Mouse (Mus musculus) heart, adult 9 months (tissue): ENCODE measurements around the gene Tekt3.

Source experiments
- DNase-seq, 2 experiments: peaks; one replicate each; pipeline ENCODE4 v3.0.0; 2022; ENCODE audit warnings: low spot score in 2 of 2

Gene Tekt3

DNA sequence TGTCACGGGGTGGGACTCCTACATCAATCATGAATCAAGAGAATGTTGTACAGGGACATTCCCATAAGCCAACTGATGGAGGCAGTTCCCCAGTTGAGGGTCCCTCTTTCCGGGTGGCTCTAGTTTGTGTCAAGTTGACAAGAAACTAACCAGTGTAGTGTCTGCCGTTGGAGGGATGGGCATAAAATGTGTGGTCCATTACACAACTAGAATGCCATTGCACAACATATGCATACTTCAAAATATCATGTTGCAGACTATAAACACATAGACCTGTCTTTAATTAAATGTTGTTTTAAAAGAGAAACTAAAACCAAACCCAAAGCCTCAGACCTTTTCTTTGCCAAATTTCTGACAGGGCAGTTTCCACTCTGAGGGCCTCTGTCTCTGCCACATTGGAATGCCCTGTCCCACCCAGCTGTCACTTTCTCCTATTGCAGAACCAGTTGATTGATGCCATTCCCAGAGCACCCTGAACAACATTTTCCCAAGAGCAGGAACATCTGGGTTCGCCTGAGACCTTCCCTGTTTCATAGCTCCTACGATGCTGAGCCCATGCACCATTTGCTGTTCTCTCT lies 3.0 kb upstream of the Tekt3 start:
- DNase-seq: no peak

- DNase-seq: no peak
Measured at GRCm38 (mm10) chr11:63059911-63060310, 1.5 kb upstream of the Tekt3 start.

DNA sequence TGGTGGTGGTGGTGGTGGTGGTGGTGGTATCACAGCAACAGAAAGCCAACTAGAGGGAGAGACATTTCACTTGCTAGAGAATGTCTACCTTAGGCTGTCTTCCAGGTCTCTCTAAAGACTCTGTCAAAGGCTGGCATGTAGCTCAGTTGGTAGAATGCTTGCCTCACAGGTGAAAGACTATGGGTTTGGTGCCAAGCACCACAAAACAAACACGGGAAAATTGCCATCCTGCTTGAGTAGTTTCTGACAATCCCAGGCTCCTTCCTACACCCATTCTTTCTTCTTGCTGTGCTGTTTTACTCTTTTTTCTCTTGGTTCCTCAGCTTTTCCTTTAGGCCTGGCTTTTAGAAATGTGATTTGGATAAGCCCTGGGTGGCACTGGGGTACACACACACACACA lies 5.1 kb downstream of the Tekt3 start:
- DNase-seq: no peak

- DNase-seq: no peak
Measured at GRCm38 (mm10) chr11:63070081-63070480, 8.6 kb downstream of the Tekt3 start.

- no peak for DNase-seq
Measured at GRCm38 (mm10) chr11:63084536-63084935, 23.1 kb downstream of the Tekt3 start.

DNA sequence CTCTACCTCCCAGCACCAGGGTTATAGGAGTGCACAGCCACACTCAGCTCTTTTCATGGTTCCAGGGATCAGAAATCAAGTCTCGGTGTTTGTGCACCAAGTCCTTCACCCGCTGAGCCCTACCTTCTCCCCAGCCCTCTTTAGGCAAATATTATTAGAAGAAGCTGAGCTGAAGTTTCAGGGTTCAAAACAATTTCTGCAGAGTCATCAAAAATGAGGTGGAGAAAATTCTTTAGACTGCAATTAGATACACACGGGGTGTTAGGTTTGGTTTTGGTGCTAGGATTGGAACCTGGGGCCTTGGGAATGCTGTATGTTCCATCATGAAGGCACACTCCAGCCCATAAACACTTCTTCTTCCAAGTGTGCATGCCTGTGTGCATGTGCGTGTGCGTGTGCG lies 27.2 kb downstream of the Tekt3 start:
- no peak for DNase-seq

GRCm38 (mm10) chr11:63090210-63090609 lies 28.8 kb downstream of the Tekt3 start:
- no peak for DNase-seq

GRCm38 (mm10) chr11:63090986-63091385 lies 29.5 kb downstream of the Tekt3 start:
- DNase-seq: peak in 1 of 2 experiments; percentile 10

GRCm38 (mm10) chr11:63092271-63092670 lies 30.8 kb downstream of the Tekt3 start:
- DNase-seq: no peak

DNA sequence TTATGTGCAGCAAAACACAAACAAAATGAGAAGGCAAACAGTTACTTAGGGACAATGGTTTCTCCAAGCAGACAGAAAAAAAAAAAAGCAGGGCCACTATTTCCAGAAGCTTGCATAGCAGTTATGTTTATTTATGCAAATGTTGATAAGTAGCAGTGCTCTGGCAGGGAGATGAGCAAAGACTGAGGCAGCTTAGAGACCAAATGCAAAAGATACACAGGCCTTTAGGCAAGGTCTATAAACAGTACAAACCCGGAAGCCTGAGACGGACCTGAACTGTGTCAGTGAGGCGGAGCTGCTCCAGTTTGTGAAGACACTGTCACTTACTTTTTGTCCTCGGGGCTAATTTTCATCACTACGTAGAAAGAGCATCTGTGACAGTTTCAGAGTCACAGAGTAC lies 32.1 kb downstream of the Tekt3 start:
- DNase-seq: no peak

- DNase-seq: no peak
Measured at GRCm38 (mm10) chr11:63094496-63094895, 33.0 kb downstream of the Tekt3 start.

DNA sequence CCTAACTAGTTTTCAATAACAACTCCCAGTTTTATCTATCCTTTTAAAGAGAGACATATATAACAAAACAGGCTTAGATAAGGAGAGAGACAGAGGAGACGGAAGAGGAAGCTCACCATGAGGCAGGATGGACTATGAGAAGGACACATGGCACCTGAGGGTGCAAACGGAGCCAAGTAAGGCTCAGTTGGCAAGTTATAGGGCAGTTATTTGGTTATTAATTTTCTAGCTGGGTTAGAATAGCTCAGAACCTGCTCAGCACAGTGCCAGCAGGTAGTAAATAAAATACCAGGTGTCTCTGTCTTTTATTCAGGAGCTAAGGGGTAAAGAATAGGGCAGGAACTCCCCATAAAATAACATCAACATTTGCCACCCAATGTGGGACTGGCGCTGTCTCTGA lies 36.6 kb downstream of the Tekt3 start:
- no peak for DNase-seq

- DNase-seq: no peak
Measured at GRCm38 (mm10) chr11:63099390-63099789, 37.9 kb downstream of the Tekt3 start.

GRCm38 (mm10) chr11:63103256-63103655 lies 41.8 kb downstream of the Tekt3 start:
- DNase-seq: no peak

DNA sequence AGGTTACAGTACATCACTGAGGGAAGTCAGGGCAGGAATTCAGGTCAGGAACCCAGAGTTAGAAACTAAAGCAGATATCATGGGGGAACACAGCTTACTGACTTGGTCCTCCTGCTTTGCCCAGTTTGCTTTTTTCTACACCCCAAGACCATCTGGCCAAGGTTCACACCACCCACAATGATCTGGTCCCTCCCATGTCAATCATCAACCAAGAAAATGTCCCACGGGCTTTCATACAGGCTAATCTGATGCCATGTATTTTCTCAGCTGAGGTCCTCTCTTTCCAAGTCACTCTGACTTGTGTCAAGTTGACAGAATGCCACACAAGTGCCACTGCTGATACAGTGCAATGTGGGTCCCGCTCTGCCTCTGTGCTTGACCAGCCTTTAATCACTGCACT lies 42.6 kb downstream of the Tekt3 start:
- no peak for DNase-seq

GRCm38 (mm10) chr11:63109230-63109775 lies 47.8 kb downstream of the Tekt3 start:
- DNase-seq: no peak

DNA sequence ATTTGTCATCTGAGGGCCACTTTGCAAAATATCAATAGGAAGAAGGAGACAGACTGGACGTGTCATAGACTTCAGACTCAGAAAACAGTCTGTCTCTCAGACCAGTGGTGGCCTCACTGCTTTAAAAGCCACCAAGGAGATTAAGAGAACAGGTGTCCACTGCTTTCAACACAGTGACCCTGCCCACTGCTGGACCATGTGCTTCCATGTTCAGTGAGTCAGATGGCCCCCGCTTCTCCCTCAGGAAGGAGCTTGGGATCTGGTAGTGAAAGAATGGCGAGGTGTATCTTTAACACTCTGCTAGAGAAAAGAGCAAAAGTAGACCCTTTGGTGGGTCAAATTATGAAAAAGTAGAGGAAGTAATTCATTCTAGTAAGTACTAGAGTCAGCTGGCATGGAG lies 48.9 kb downstream of the Tekt3 start:
- no peak for DNase-seq

DNA sequence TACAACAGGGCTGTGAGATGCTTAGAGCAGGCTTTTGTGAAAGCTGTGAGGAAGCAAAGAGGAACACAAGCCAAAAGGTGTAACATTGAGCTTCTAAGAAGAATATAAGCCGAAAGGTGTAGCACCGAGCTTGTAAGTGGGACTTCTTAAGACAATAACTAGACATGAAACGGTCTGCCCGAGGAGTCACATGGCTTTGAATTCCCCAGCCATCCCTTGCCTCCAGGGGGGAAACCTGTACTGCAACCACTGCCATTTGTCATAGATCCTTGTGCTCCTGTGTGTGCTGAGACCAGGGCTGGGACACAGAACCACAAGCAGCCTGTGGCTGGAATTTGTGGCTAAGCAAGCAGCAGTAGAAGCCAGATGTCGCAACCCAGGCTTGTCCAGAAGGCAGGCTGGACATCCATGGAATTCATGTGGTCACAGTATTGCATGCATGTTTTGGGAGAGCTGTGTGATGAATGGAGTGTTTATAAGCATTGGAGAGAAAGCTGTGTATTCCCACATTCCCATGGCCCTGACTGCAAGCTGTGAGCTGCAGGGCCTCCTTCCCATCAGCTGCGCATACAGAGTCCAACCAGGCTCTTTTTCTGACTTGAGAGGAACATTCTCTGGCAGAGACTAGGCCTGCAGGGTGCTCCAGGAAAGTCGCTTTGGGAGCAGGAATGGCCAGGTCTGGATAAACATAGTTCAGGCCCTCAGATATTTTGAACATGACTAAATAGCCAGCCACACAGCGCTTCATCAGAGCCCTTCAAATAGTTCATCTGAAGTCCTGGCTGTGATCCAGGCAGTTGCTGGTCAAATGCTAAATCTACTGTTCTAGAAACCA lies 53.6 kb downstream of the Tekt3 start:
- peak; percentile 78 to 86 for DNase-seq

DNA sequence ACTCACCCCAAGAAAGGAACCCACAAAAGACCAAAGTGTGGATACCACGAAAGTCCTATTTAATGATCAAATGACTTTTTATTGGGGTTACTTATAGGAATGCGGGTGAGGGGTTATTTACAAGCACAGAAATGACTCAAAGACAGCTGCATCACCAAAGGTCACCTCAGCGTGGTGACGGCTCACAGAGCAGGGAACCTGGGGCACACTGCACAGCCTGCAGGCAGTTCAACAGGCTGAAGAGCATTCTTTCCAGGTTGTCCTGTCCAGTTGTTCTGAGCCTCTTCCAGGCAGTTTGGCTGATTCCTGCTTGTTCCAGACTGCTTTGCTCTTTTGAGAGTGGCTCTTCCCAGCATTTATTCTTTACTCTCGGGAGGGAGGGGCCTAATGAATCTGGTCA lies 55.2 kb downstream of the Tekt3 start:
- no peak for DNase-seq

- DNase-seq: no peak
Measured at GRCm38 (mm10) chr11:63117266-63117665, 55.8 kb downstream of the Tekt3 start.

GRCm38 (mm10) chr11:63119791-63120190 lies 58.3 kb downstream of the Tekt3 start:
- no peak for DNase-seq

GRCm38 (mm10) chr11:63122249-63122648 lies 60.8 kb downstream of the Tekt3 start:
- no peak for DNase-seq

GRCm38 (mm10) chr11:63122776-63123350 lies 61.4 kb downstream of the Tekt3 start:
- DNase-seq: no peak
